Mouse (Mus musculus) bone marrow macrophage, adult 2 months (primary cell): ENCODE results near the gene Cckbr.

Experiments
- CTCF ChIP-seq: IDR thresholded peaks from 2 replicates; pipeline ENCODE4 v1.5.1; 2012; ENCODE audit warnings: low read depth, mild to moderate bottlenecking, low read length, moderate library complexity
- POLR2A ChIP-seq: IDR thresholded peaks from 2 replicates; pipeline ENCODE4 v1.6.1; 2012; ENCODE audit warnings: mild to moderate bottlenecking, low read depth, low read length, borderline replicate concordance

DNA sequence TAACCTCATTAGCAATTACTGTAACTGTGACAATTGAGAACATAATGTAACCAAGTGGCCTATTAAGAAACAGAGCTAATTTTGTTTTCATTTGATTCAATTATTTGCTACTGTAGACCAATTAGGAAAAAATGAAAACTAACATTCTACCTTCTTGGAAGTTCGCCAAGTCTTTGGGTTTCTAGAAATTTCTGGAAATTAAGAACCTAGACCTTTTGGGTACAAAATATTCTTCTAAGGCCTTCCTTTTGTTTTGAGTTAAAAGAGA, 51.8 kb downstream of the Cckbr start:
- TF ChIP-seq CTCF: no peak
- TF ChIP-seq POLR2A: no peak
